Mouse (Mus musculus) retina, postnatal 7 days (tissue): Measurements from ENCODE around the gene Pced1b.
"Not testable (repeated sequence)": the region's sequence is repeated elsewhere in the genome, so short reads cannot be mapped to it uniquely, and the experiment has no call there.

Experiments
- DNase-seq: peaks from one replicate; pipeline ENCODE4 v3.0.0-alpha.2; 2012; ENCODE audit warnings: low read depth, low spot score

The Pced1b gene

GRCm38 (mm10) chr15:97246911-97247790, at the start of gene Pced1b, which contains the start of gene Amigo2:
TSS of gene Pced1b (plus strand) at chr15:97247107.
TSS of gene Amigo2 (minus strand) at chr15:97247287.
- peak; percentile 33 for DNase-seq

GRCm38 (mm10) chr15:97204889-97205288, 42.0 kb upstream of the Pced1b start:
- no peak for DNase-seq

GRCm38 (mm10) chr15:97205776-97206175, 41.1 kb upstream of the Pced1b start:
- no peak for DNase-seq

- DNase-seq, result no peak
These were observed 40.4 kb upstream of the Pced1b start for GRCm38 (mm10) chr15:97206506-97206905.

GRCm38 (mm10) chr15:97209754-97210153, 37.2 kb upstream of the Pced1b start:
- DNase-seq, result not testable (repeated sequence)

- DNase-seq, result no peak
These were observed 34.1 kb upstream of the Pced1b start for GRCm38 (mm10) chr15:97212501-97213477.

- no peak for DNase-seq
These were observed 30.1 kb upstream of the Pced1b start for GRCm38 (mm10) chr15:97216843-97217242.

- DNase-seq, result no peak
These were observed 23.5 kb upstream of the Pced1b start for GRCm38 (mm10) chr15:97223431-97223830.

- no peak for DNase-seq
These were observed 22.9 kb upstream of the Pced1b start for GRCm38 (mm10) chr15:97224003-97224402.

GRCm38 (mm10) chr15:97229494-97230077, 17.3 kb upstream of the Pced1b start:
- no peak for DNase-seq

- no peak for DNase-seq
These were observed 12.8 kb upstream of the Pced1b start for GRCm38 (mm10) chr15:97234076-97234475.

GRCm38 (mm10) chr15:97235183-97235582, 11.7 kb upstream of the Pced1b start:
- peak; percentile 56 for DNase-seq

- no peak for DNase-seq
These were observed 10.0 kb upstream of the Pced1b start for GRCm38 (mm10) chr15:97236943-97237342.

- no peak for DNase-seq
These were observed 1.5 kb upstream of the Pced1b start for GRCm38 (mm10) chr15:97245392-97245791.

GRCm38 (mm10) chr15:97246256-97246655, 651 bp upstream of the Pced1b start:
- no peak for DNase-seq

GRCm38 (mm10) chr15:97247791-97248161, 869 bp downstream of the Pced1b start:
- no peak for DNase-seq

- DNase-seq, result no peak
These were observed 1.4 kb downstream of the Pced1b start for GRCm38 (mm10) chr15:97248296-97248695.

GRCm38 (mm10) chr15:97249322-97249721, 2.4 kb downstream of the Pced1b start:
- DNase-seq, result no peak

GRCm38 (mm10) chr15:97252493-97253034, 5.7 kb downstream of the Pced1b start:
- no peak for DNase-seq

GRCm38 (mm10) chr15:97254375-97254774, 7.5 kb downstream of the Pced1b start:
- DNase-seq, result no peak

GRCm38 (mm10) chr15:97255800-97256199, 8.9 kb downstream of the Pced1b start:
- no peak for DNase-seq
